Comparison of ENCODE assay signal across 12 mouse cellular contexts in the genomic region with DNA sequence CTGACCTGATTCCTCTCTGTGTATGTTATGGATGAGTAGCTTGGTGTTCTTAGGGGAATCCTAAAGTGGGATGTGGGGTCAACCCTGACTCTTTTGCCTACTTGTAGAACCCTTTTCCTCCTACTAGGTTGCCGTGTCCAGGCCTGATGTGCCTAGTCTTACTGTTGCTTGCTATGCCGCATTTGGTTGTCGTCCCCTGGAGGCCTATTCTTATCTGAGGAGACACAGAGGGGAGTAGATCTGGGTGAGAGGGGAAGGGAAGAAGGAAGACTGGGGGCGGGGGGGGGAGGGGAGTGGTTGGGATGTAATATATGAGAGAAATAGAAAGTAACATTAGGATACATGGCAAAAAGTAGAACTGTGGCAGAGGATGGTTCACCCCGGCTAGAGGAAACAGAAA.
"Had no signal": no experiment of that assay in that cellular context is flagged by ENCODE, and none has a peak within 500 bp of the region (broad histone marks: within the 10 kb centered on the region; RNA-seq: fewer than 3 reads in every experiment).

No protein-coding gene starts in this region.

- H3K4me2 ChIP-seq: intestine, embryonic 15.5 days; kidney, embryonic 15.5 days; limb, embryonic 13.5 days; midbrain, embryonic 12.5 days had no signal

- H3K9ac ChIP-seq: intestine, embryonic 15.5 days; kidney, embryonic 15.5 days; limb, embryonic 13.5 days; midbrain, embryonic 12.5 days had no signal

- H3K9me3 ChIP-seq: intestine, embryonic 15.5 days; kidney, embryonic 15.5 days; limb, embryonic 13.5 days; midbrain, embryonic 12.5 days had no signal

- H3K4me1 ChIP-seq: intestine, embryonic 15.5 days; kidney, embryonic 15.5 days; limb, embryonic 13.5 days; midbrain, embryonic 12.5 days had no signal

- H3K4me3 ChIP-seq: intestine, embryonic 15.5 days; kidney, embryonic 15.5 days; limb, embryonic 13.5 days; midbrain, embryonic 12.5 days had no signal

- H3K36me3 ChIP-seq: intestine, embryonic 15.5 days had no signal

- H3K27ac ChIP-seq: intestine, embryonic 15.5 days; kidney, embryonic 15.5 days; limb, embryonic 13.5 days; midbrain, embryonic 12.5 days; stomach, postnatal 0 days had no signal

- DNase-seq: kidney, adult 2 months; kidney, postnatal 14 days; left cerebral cortex, postnatal 4 days; lung, adult 18-20 months; right cerebral cortex, adult 18-20 months; right cerebral cortex, postnatal 25 days; thymus, postnatal 4 days had no signal

- H3K27me3 ChIP-seq: intestine, embryonic 15.5 days; kidney, embryonic 15.5 days; limb, embryonic 13.5 days; midbrain, embryonic 12.5 days had no signal

- ATAC-seq: intestine, embryonic 15.5 days had no signal
